Comparison of ENCODE assay signal across 16 mouse cellular contexts in the genomic region with DNA sequence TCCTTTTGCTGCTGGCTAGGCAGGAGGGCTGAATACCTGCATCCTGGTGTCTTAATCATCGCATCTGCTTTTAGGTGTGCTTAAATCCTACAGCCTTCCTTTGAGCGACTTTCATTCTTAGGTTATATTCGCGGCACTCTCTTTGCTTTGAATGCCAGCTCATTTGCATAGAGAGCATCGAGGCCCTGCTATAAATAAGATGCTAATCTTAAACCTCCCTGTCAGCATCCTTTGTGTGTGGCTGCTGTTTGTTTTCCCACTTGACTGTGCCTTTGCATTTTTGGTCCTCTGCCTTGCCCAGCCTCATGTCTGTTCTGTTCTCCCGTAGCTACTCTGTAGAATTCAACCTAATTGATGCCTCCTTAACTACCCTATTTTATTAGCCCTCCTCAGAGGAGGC. TPM values are rescaled to one million over a fixed set of nuclear protein-coding genes. Genes with fewer than 3 reads are reported as not detected.
DNase-seq lines count a peak whose midpoint lies in the region; ATAC-seq and TF ChIP-seq lines count a peak whose summit lies in the region.
"Had no signal": no experiment of that assay in that cellular context is flagged by ENCODE, and none has a peak within 500 bp of the region (broad histone marks: within the 10 kb centered on the region; RNA-seq: fewer than 3 reads in every experiment).

No protein-coding gene starts in this region.

- peaks cover 10% of the 10 kb centered on the region for H3K4me1 ChIP-seq in midbrain, embryonic 12.5 days
- H3K4me1 ChIP-seq in midbrain, embryonic 10.5 days = peaks cover 19% of the 10 kb centered on the region
- peaks cover 9% of the 10 kb centered on the region; the same call in 1 of the 2 replicates for H3K4me1 ChIP-seq in olfactory bulb, adult 2 months (ENCODE audit: control insufficient read depth, insufficient read depth, low read length)
- H3K4me1 ChIP-seq: embryonic facial prominence, embryonic 13.5 days had no signal

- TF ChIP-seq POLR2A in olfactory bulb, adult 2 months (IDR thresholded peaks at IDR 0.05; ENCODE audit: insufficient read depth, low read depth, low read length) = no peak

- intact Hi-C loops in heart, postnatal 36 days (cut with DNase I) = no loop called here

- no peak for DNase-seq in frontal cortex, postnatal 10 days (ENCODE audit: low spot score in 2 of 2)
- no peak for DNase-seq in midbrain, embryonic 10.5 days (ENCODE audit: low spot score)
- DNase-seq in induced T-regulatory cell, adult 2 months (ENCODE audit: low read depth) = peak; percentile 31
- DNase-seq in left cerebral cortex, adult 8-10 months (ENCODE audit: low spot score in 2 of 2) = no peak
- no peak for DNase-seq in heart, postnatal 36 days
- DNase-seq: adrenal gland, postnatal 10 days; B cell, adult 2 months; cerebellum, adult 9-10 months; kidney, adult 9 months; lung, adult 2 months; lung, postnatal 36 days had no signal

- H3K36me3 ChIP-seq in midbrain, embryonic 12.5 days = no peaks in the 10 kb centered on the region
- H3K36me3 ChIP-seq in midbrain, embryonic 10.5 days = no peaks in the 10 kb centered on the region
- H3K36me3 ChIP-seq: embryonic facial prominence, embryonic 13.5 days had no signal

- no peak for TF ChIP-seq CTCF in olfactory bulb, adult 2 months (IDR thresholded peaks at IDR 0.05; ENCODE audit: insufficient read depth, low read depth, low read length)

- no peak overlapping the region for H3K4me3 ChIP-seq in midbrain, embryonic 12.5 days
- H3K4me3 ChIP-seq in midbrain, embryonic 10.5 days = no peak overlapping the region
- H3K4me3 ChIP-seq in olfactory bulb, adult 2 months (ENCODE audit: insufficient read depth, low read depth, low read length) = no peak overlapping the region
- H3K4me3 ChIP-seq: embryonic facial prominence, embryonic 13.5 days had no signal

- H3K27me3 ChIP-seq in midbrain, embryonic 12.5 days = no peaks in the 10 kb centered on the region
- H3K27me3 ChIP-seq in midbrain, embryonic 10.5 days (ENCODE audit: low read depth, poor library complexity, severe bottlenecking) = no peaks in the 10 kb centered on the region
- H3K27me3 ChIP-seq: embryonic facial prominence, embryonic 13.5 days had no signal

- H3K9ac ChIP-seq in midbrain, embryonic 12.5 days (replicated peaks) = no peak overlapping the region
- H3K9ac ChIP-seq: embryonic facial prominence, embryonic 13.5 days had no signal

- no peak overlapping the region for H3K27ac ChIP-seq in midbrain, embryonic 12.5 days (replicated peaks)
- no peak overlapping the region for H3K27ac ChIP-seq in midbrain, embryonic 10.5 days (replicated peaks)
- H3K27ac ChIP-seq in olfactory bulb, adult 2 months (ENCODE audit: insufficient read depth, low read depth, low read length) = 0 out of 2 replicates have a peak overlapping the region, but pooled peaks have one; percentile 10
- H3K27ac ChIP-seq: embryonic facial prominence, embryonic 13.5 days; stomach, postnatal 0 days had no signal

- H3K9me3 ChIP-seq in midbrain, embryonic 12.5 days = no peaks in the 10 kb centered on the region
- no peaks in the 10 kb centered on the region for H3K9me3 ChIP-seq in midbrain, embryonic 10.5 days (replicated peaks)
- H3K9me3 ChIP-seq: embryonic facial prominence, embryonic 13.5 days had no signal

- ATAC-seq in frontal cortex, adult (ENCODE audit: low TSS enrichment) = peak; percentile 31; the same call in 1 of the 2 replicates
- ATAC-seq in midbrain, embryonic 12.5 days (ENCODE audit: low FRiP score, low read depth) = 0 out of 2 replicates have a peak, but pooled peaks have one; percentile 30

- peak overlapping the region; percentile 7; the same call in 1 of the 2 replicates for H3K4me2 ChIP-seq in midbrain, embryonic 12.5 days (replicated peaks)
- H3K4me2 ChIP-seq: embryonic facial prominence, embryonic 13.5 days had no signal

- 9% methylated on average over 6 of the region's 6 CpGs for WGBS in midbrain, embryonic 12.5 days
- 20% methylated on average over 6 of the region's 6 CpGs for WGBS in midbrain, embryonic 10.5 days
- 17% methylated on average over 6 of the region's 6 CpGs for WGBS in olfactory bulb, adult 2 months

RNA-seq across cellular contexts. Expression of gene Snx9, which starts 21.2 kb away (rescaled TPM):
- 15.5 and 16.3 TPM in 2 replicates for polyA plus RNA-seq in midbrain, embryonic 12.5 days (2016; fragmentation: Nextera tagmentation; extraction: Ambion mirVana)
- 14.2 and 15.3 TPM in 2 replicates for polyA plus RNA-seq in midbrain, embryonic 10.5 days (2016; fragmentation: Nextera tagmentation; extraction: Ambion mirVana)
- not detected in 2 replicates for polyA plus RNA-seq in olfactory bulb, adult 2 months (2012; ENCODE audit: insufficient read depth, insufficient read length, low replicate concordance, missing spikeins)
- total RNA-seq in left cerebral cortex, adult 8-10 months (2022) = 10 to 100 TPM; 14.5 to 16.2 (median 15.0) TPM
- total RNA-seq in heart, postnatal 36 days (2021) = 10 to 100 TPM; 31.0 to 32.6 TPM

Comparison
In these comparisons a context has a peak if more than half of its experiments do, and no peak if none do; other contexts are left out.
1. RNA of gene Snx9, which starts 21.2 kb away (polyA plus RNA-seq): 15.5 to 16.3 TPM in midbrain, embryonic 12.5 days and 14.2 to 15.3 TPM in midbrain, embryonic 10.5 days; not detected in olfactory bulb, adult 2 months; every median in the first group is over 10 times any median in the second.